Mouse (Mus musculus) stomach, postnatal 0 days (tissue): Measurements from ENCODE around the gene Galnt9. TPM values are rescaled to one million over a fixed set of nuclear protein-coding genes. Genes with fewer than 3 reads are reported as not detected.

Source experiments
- ATAC-seq: fragments of 200-750 bp; cut with Nextera tagmentation; 2 replicates; pipeline ENCODE4 v1.8.0; 2017; ENCODE audit not compliant: low FRiP score, low TSS enrichment
- DNase-seq: peaks from one replicate; pipeline ENCODE4 v3.0.0-alpha.2; 2016; ENCODE audit warnings: low spot score
- H3K27ac ChIP-seq: fragments of 300-500 bp; sonication (generic); replicated peaks from 2 replicates; pipeline ENCODE4 v1.5.1; 2014; ENCODE audit warnings: mild to moderate bottlenecking, control low read depth
- H3K27me3 ChIP-seq: fragments of 300-500 bp; sonication (generic); 2 replicates; pipeline ENCODE4 v1.6.1; 2014; ENCODE audit warnings: low read length; ENCODE audit not compliant: control insufficient read depth, insufficient read depth
- H3K36me3 ChIP-seq: fragments of 300-500 bp; sonication (generic); 2 replicates; pipeline ENCODE4 v1.6.1; 2014; ENCODE audit warnings: low read length, mixed read lengths; ENCODE audit not compliant: control insufficient read depth, insufficient read depth
- H3K4me1 ChIP-seq: fragments of 300-500 bp; sonication (generic); replicated peaks from 2 replicates; pipeline ENCODE4 v1.6.1; 2014; ENCODE audit warnings: antibody characterized with exemption; ENCODE audit not compliant: control insufficient read depth, insufficient read depth
- H3K4me2 ChIP-seq: fragments of 300-500 bp; sonication (generic); replicated peaks from 2 replicates; pipeline ENCODE4 v1.6.1; 2014; ENCODE audit warnings: low read depth, mild to moderate bottlenecking, control low read depth, moderate library complexity
- H3K4me3 ChIP-seq: fragments of 300-500 bp; sonication (generic); 2 replicates; pipeline ENCODE4 v1.5.1; 2014; ENCODE audit warnings: low read depth, low read length, control low read depth
- H3K9ac ChIP-seq: fragments of 300-500 bp; sonication (generic); 2 replicates; pipeline ENCODE4 v1.6.1; 2014; ENCODE audit warnings: mild to moderate bottlenecking, low read length, control low read depth, mixed read lengths
- H3K9me3 ChIP-seq: fragments of 300-500 bp; sonication (generic); 2 replicates; pipeline ENCODE4 v1.6.1; 2016; ENCODE audit warnings: low read length; ENCODE audit not compliant: control insufficient read depth
- CTCF ChIP-seq: IDR thresholded peaks from 2 replicates; pipeline ENCODE4 v1.5.1; 2016; ENCODE audit warnings: antibody characterized with exemption, low read depth, mild to moderate bottlenecking, moderate library complexity
- EP300 ChIP-seq: optimal IDR thresholded peaks from 2 replicates; pipeline ENCODE3; 2016; ENCODE audit warnings: antibody characterized with exemption
- WGBS: fragments of 180-500 bp; shearing (Covaris S2); extraction: QIAGEN DNeasy Blood & Tissue Kit; methylation state at CpG from one replicate; pipeline ENCODE4 v1.1.7; 2014; 5-methylcytosine and 5-hydroxymethylcytosine counted together
- polyA plus RNA-seq: library from polyadenylated mRNA; unstranded; fragments of >200 nt; fragmentation: Nextera tagmentation; extraction: Ambion mirVana; gene quantifications from 2 replicates; pipeline ENCODE4 v1.2.1, GENCODE M21; 2015

Galnt9 gene
- polyA plus RNA-seq, 1 experiment from 2014 or later = 0.29 TPM

GRCm38 (mm10) chr5:110629525-110630120 is 85.5 kb downstream of the Galnt9 start:
- H3K4me2 ChIP-seq = no peak overlapping the region
- no peaks in the 10 kb centered on the region for H3K36me3 ChIP-seq
- no peaks in the 10 kb centered on the region for H3K4me1 ChIP-seq
- H3K9ac ChIP-seq = no peak overlapping the region
- no peak for DNase-seq
- no peak overlapping the region for H3K27ac ChIP-seq
- H3K9me3 ChIP-seq = no peaks in the 10 kb centered on the region
- ATAC-seq = no peak
- no peaks in the 10 kb centered on the region for H3K27me3 ChIP-seq
- H3K4me3 ChIP-seq = no peak overlapping the region
- TF ChIP-seq EP300 (no peak), CTCF (no peak)
- 69% methylated on average over 2 of the region's 2 CpGs for WGBS

GRCm38 (mm10) chr5:110635951-110636707 is 92.0 kb downstream of the Galnt9 start:
- peak; percentile 66 for ATAC-seq
- H3K27ac ChIP-seq = no peak overlapping the region
- no peaks in the 10 kb centered on the region for H3K36me3 ChIP-seq
- 40% methylated on average over 6 of the region's 6 CpGs for WGBS
- no peak overlapping the region for H3K9ac ChIP-seq
- no peak overlapping the region for H3K4me3 ChIP-seq
- no peak overlapping the region for H3K4me2 ChIP-seq
- H3K9me3 ChIP-seq = no peaks in the 10 kb centered on the region
- H3K4me1 ChIP-seq = no peaks in the 10 kb centered on the region
- DNase-seq = no peak
- peak; percentile 86 for TF ChIP-seq CTCF
- no peak for TF ChIP-seq EP300
- H3K27me3 ChIP-seq = no peaks in the 10 kb centered on the region

- Histone ChIP-seq H3K4me2 (no peak overlapping the region), H3K4me1 (no peaks in the 10 kb centered on the region), H3K36me3 (no peaks in the 10 kb centered on the region), H3K27me3 (no peaks in the 10 kb centered on the region), H3K9ac (no peak overlapping the region), H3K27ac (no peak overlapping the region), H3K4me3 (no peak overlapping the region), H3K9me3 (no peaks in the 10 kb centered on the region)
- DNase-seq (no peak), ATAC-seq (no peak)
- WGBS = 69% methylated on average over 7 of the region's 7 CpGs
- no peak for TF ChIP-seq CTCF
- no peak for TF ChIP-seq EP300
Measured at GRCm38 (mm10) chr5:110638306-110639074, 94.3 kb downstream of the Galnt9 start.

GRCm38 (mm10) chr5:110639459-110639858 is 95.3 kb downstream of the Galnt9 start:
- DNase-seq = peak; percentile 69
- 22% methylated on average over 12 of the region's 12 CpGs for WGBS
- ATAC-seq = no peak
- Histone ChIP-seq H3K9me3 (no peaks in the 10 kb centered on the region), H3K9ac (no peak overlapping the region), H3K4me2 (peak overlapping the region; percentile 47), H3K36me3 (no peaks in the 10 kb centered on the region), H3K27me3 (no peaks in the 10 kb centered on the region), H3K4me1 (no peaks in the 10 kb centered on the region), H3K4me3 (no peak overlapping the region), H3K27ac (no peak overlapping the region)
- TF ChIP-seq CTCF = peak; percentile 90
- no peak for TF ChIP-seq EP300

GRCm38 (mm10) chr5:110646377-110646776 is 102.2 kb downstream of the Galnt9 start:
- Histone ChIP-seq H3K27ac (no peak overlapping the region), H3K9me3 (no peaks in the 10 kb centered on the region), H3K36me3 (peaks cover 15% of the 10 kb centered on the region), H3K9ac (no peak overlapping the region), H3K4me2 (no peak overlapping the region), H3K27me3 (no peaks in the 10 kb centered on the region), H3K4me1 (no peaks in the 10 kb centered on the region), H3K4me3 (no peak overlapping the region)
- DNase-seq = no peak
- no peak for TF ChIP-seq CTCF
- no peak for TF ChIP-seq EP300
- no peak for ATAC-seq
